ENCODE assay signal across 8 mouse cellular contexts in genomic region chr6:85588568-85588967, GRCm38 (mm10). TPM values are rescaled to one million over a fixed set of nuclear protein-coding genes. Genes with fewer than 3 reads are reported as not detected.
DNase-seq lines count a peak whose midpoint lies in the region; ATAC-seq and TF ChIP-seq lines count a peak whose summit lies in the region.

No protein-coding gene starts in this region.

- peak overlapping the region; percentile 38 for H3K4me2 ChIP-seq in embryonic facial prominence, embryonic 11.5 days (ENCODE audit: low read depth, low read length)
- H3K4me2 ChIP-seq in neural tube, embryonic 12.5 days (replicated peaks), result peak overlapping the region; percentile 75

- no peak for DNase-seq in left cerebral cortex, adult 2 months (ENCODE audit: extremely low spot score in 1 of 2, low spot score in 2 of 2)
- DNase-seq in left cerebral cortex, postnatal 4 days, result no peak
- DNase-seq in embryonic facial prominence, embryonic 11.5 days (ENCODE audit: low spot score), result no peak
- peak; percentile 6 for DNase-seq in hindlimb bud, embryonic 11.5 days (ENCODE audit: extremely low spot score, low read depth, low spot score)
- DNase-seq in left cerebral cortex, postnatal 10 days (ENCODE audit: extremely low spot score in 1 of 2, low spot score in 2 of 2), result no peak
- no peak for DNase-seq in cerebellum, postnatal 25 days

- no peak for TF ChIP-seq CTCF in left cerebral cortex, adult 2 months (IDR thresholded peaks at IDR 0.05)

- no peaks in the 10 kb centered on the region for H3K27me3 ChIP-seq in embryonic facial prominence, embryonic 11.5 days (ENCODE audit: control insufficient read depth, insufficient read depth, low read length)
- H3K27me3 ChIP-seq in neural tube, embryonic 12.5 days (replicated peaks), result no peaks in the 10 kb centered on the region

- peak overlapping the region; percentile 91; the same call in 1 of the 2 replicates for H3K4me3 ChIP-seq in left cerebral cortex, adult 2 months
- H3K4me3 ChIP-seq in embryonic facial prominence, embryonic 11.5 days (ENCODE audit: low read depth, low read length), result peak overlapping the region; percentile 54
- peak overlapping the region; percentile 89 for H3K4me3 ChIP-seq in neural tube, embryonic 12.5 days

- peak overlapping the region; percentile 81; the same call in 1 of the 2 replicates for H3K9ac ChIP-seq in embryonic facial prominence, embryonic 11.5 days (replicated peaks; ENCODE audit: low read length)
- H3K9ac ChIP-seq in neural tube, embryonic 12.5 days, result peak overlapping the region; percentile 86

- H3K27ac ChIP-seq in left cerebral cortex, adult 2 months, result no peak overlapping the region
- no peak overlapping the region for H3K27ac ChIP-seq in embryonic facial prominence, embryonic 11.5 days (replicated peaks; ENCODE audit: low read depth, low read length)
- H3K27ac ChIP-seq in neural tube, embryonic 12.5 days, result no peak overlapping the region

- no peaks in the 10 kb centered on the region for H3K9me3 ChIP-seq in embryonic facial prominence, embryonic 11.5 days (replicated peaks; ENCODE audit: control insufficient read depth, low read length)
- no peaks in the 10 kb centered on the region for H3K9me3 ChIP-seq in neural tube, embryonic 12.5 days

- ATAC-seq in embryonic facial prominence, embryonic 11.5 days (replicated peaks; ENCODE audit: insufficient number of reproducible peaks, low FRiP score, low TSS enrichment, low read depth), result no peak
- no peak for ATAC-seq in neural tube, embryonic 12.5 days (ENCODE audit: low FRiP score, low read depth)
- ATAC-seq in inflammation-experienced regulatory T-cells, adult 6 months, result no peak

- no peaks in the 10 kb centered on the region for H3K36me3 ChIP-seq in embryonic facial prominence, embryonic 11.5 days (replicated peaks; ENCODE audit: control insufficient read depth, insufficient read depth, low read depth, low read length)
- H3K36me3 ChIP-seq in neural tube, embryonic 12.5 days, result no peaks in the 10 kb centered on the region

- no peaks in the 10 kb centered on the region for H3K4me1 ChIP-seq in embryonic facial prominence, embryonic 11.5 days (ENCODE audit: control insufficient read depth, insufficient read depth, low read length)
- H3K4me1 ChIP-seq in neural tube, embryonic 12.5 days, result peaks cover 20% of the 10 kb centered on the region

- intact Hi-C loops in left cerebral cortex, adult 2 months (cut with DNase I), result loop anchor here (5.0 to 10.0 kb wide), 3 partner anchors 76 to 316 kb away; partner anchors contain the start of genes Cct7, Egr4, Nat8f4 and Pradc1
- intact Hi-C loops in left cerebral cortex, postnatal 4 days (cut with DNase I), result no loop called here
- intact Hi-C loops in left cerebral cortex, postnatal 10 days (cut with DNase I), result loop anchor here (5.0 to 10.0 kb wide), 2 partner anchors 76 to 316 kb away; partner anchors contain the start of genes Egr4 and Nat8f4

- 13% methylated on average over 4 of the region's 4 CpGs for WGBS in embryonic facial prominence, embryonic 11.5 days
- 10% methylated on average over 4 of the region's 4 CpGs for WGBS in neural tube, embryonic 12.5 days

RNA-seq across cellular contexts. Expression of gene Alms1, which starts 1.2 kb away (rescaled TPM):
- total RNA-seq in left cerebral cortex, adult 2 months (2021), result 10 to 100 TPM in 1 of 2 experiments, 1 to 10 TPM in 1; 9.5 to 10.4 TPM
- total RNA-seq in left cerebral cortex, postnatal 4 days (2021), result 10 to 100 TPM; 13.4 to 13.5 TPM
- 7.6 and 7.8 TPM in 2 replicates for polyA plus RNA-seq in embryonic facial prominence, embryonic 11.5 days (2014; fragmentation: Nextera tagmentation; extraction: Ambion mirVana)
- 5.9 and 6.7 TPM in 2 replicates for polyA plus RNA-seq in neural tube, embryonic 12.5 days (2016; fragmentation: Nextera tagmentation; extraction: Ambion mirVana)
- 1 to 10 TPM; 2.5 to 3.0 (median 2.5) TPM for polyA plus RNA-seq in inflammation-experienced regulatory T-cells, adult 6 months (2017; shearing (Covaris generic))
- 1 to 10 TPM; 7.9 to 8.9 TPM for total RNA-seq in left cerebral cortex, postnatal 10 days (2021)
